In the genomic region with DNA sequence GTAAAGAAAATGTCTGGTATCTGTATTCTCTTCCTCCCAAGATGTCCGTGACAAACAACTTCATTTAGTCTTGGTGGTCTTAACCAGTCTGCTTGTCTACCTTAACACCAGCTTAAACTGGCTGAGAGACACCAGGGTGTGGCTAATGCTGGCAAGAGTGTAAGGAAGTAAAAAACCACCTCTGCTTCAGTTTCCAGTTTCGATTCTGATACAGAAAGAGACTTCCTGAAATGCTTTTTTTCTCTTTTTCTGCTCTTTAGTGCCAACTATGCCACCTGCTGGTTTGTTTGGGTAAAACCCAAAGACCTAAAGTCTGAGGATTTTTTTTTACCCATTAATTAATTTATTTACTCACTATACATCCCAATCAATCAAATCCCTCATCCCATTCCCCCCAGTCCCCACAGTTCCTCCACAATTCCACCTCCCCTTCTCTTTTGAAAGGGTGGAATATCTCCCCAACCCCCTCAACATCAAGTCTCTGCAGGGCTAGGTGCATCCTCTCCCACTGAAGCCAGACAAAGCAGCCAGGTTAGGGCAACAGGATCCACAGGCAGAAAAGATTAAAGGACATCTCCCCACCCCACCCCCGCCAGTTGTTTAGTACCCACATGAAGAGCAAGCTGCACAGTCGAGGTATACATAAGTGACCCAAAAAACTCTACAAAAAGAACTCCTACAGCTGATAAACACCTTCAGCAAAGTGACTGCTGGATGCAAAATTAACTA, we compare ENCODE assay signal across 8 mouse cellular contexts. TPM values are rescaled to one million over a fixed set of nuclear protein-coding genes. Genes with fewer than 3 reads are reported as not detected.
DNase-seq lines count a peak whose midpoint lies in the region; ATAC-seq lines count a peak whose summit lies in the region.
"Not testable (repeated sequence)": the region's sequence is repeated elsewhere in the genome, so short reads cannot be mapped to it uniquely, and the experiment has no call there.

A gene (minus strand): TSS at position 233 of the 729 bp plus-strand sequence.

- H3K4me1 ChIP-seq in lung, embryonic 16.5 days (replicated peaks; ENCODE audit: control insufficient read depth, insufficient read depth, low read length), result not testable (repeated sequence)

- ATAC-seq in lung, embryonic 16.5 days (ENCODE audit: low read depth), result peak; percentile 47; the same call in 1 of the 2 replicates

- peak within 1 kb of the TSS; percentile 51 for H3K9ac ChIP-seq in lung, embryonic 16.5 days (ENCODE audit: low read length)

- H3K36me3 ChIP-seq in lung, embryonic 16.5 days (ENCODE audit: control insufficient read depth, insufficient read depth, low read length), result not testable (repeated sequence)

- DNase-seq in Muller cell, postnatal 12 days (ENCODE audit: inconsistent ontology term), result peak; percentile 48
- peak; percentile 70 to 76 for DNase-seq in cerebellum, postnatal 10 days
- peak; percentile 57 for DNase-seq in gastrocnemius, postnatal 10 days
- peak; percentile 90 for DNase-seq in induced T-regulatory cell, adult 2 months (ENCODE audit: low read depth)
- DNase-seq in layer of hippocampus, postnatal 25 days (ENCODE audit: extremely low spot score in 1 of 2, low spot score in 1 of 2), result peak; percentile 19 to 67
- DNase-seq in retina, postnatal 1 day, result peak; percentile 1
- DNase-seq in thymus, postnatal 0 days (ENCODE audit: low spot score), result peak; percentile 73

- peak within 1 kb of the TSS; percentile 44 for H3K4me3 ChIP-seq in lung, embryonic 16.5 days (ENCODE audit: low read length)

- H3K27me3 ChIP-seq in lung, embryonic 16.5 days (ENCODE audit: control insufficient read depth, insufficient read depth, low read depth, low read length), result not testable (repeated sequence)

- H3K4me2 ChIP-seq in lung, embryonic 16.5 days (ENCODE audit: low read depth, low read length), result peak within 1 kb of the TSS; percentile 48

- WGBS in lung, embryonic 16.5 days, result 35% methylated on average over 4 of the region's 4 CpGs

- not testable (repeated sequence) for H3K9me3 ChIP-seq in lung, embryonic 16.5 days (ENCODE audit: control insufficient read depth, low read length)

- not testable (repeated sequence) for H3K27ac ChIP-seq in lung, embryonic 16.5 days (ENCODE audit: low read length)

RNA-seq across cellular contexts. Expression of the gene that starts here (rescaled TPM):
- total RNA-seq in gastrocnemius, postnatal 10 days (2021), result 1 to 10 TPM; 6.3 to 7.9 TPM
- total RNA-seq in layer of hippocampus, postnatal 25 days (2021), result 1 to 10 TPM; 1.5 to 2.4 TPM
- polyA plus RNA-seq in lung, embryonic 16.5 days (2015; fragmentation: Nextera tagmentation; extraction: Ambion mirVana), result 8.3 and 9.6 TPM in 2 replicates
- polyA plus RNA-seq in thymus, postnatal 0 days (2015; fragmentation: Nextera tagmentation; extraction: Ambion mirVana), result 8.5 and 9.9 TPM in 2 replicates

Comparison
In these comparisons a context has a peak if more than half of its experiments do, and no peak if none do; other contexts are left out.
1. DNase-seq: peak in every context shown above with its lines; median percentile 90 in induced T-regulatory cell, adult 2 months; 73 in cerebellum, postnatal 10 days; 73 in thymus, postnatal 0 days; 57 in gastrocnemius, postnatal 10 days; 48 in Muller cell, postnatal 12 days; 43 in layer of hippocampus, postnatal 25 days; 1 in retina, postnatal 1 day.